Mouse (Mus musculus): ENCODE measurements around the gene Gm7954. TPM values are rescaled to one million over a fixed set of nuclear protein-coding genes. Genes with fewer than 3 reads are reported as not detected.
A peak's percentile ranks its signal among the peaks of the same experiment; 100 is the strongest.
"Not testable (repeated sequence)": the region's sequence is repeated elsewhere in the genome, so short reads cannot be mapped to it uniquely, and the experiment has no call there.

The Gm7954 gene
- polyA plus RNA-seq (2015; fragmentation: Nextera tagmentation; extraction: Ambion mirVana): not detected in 2 replicates

DNA sequence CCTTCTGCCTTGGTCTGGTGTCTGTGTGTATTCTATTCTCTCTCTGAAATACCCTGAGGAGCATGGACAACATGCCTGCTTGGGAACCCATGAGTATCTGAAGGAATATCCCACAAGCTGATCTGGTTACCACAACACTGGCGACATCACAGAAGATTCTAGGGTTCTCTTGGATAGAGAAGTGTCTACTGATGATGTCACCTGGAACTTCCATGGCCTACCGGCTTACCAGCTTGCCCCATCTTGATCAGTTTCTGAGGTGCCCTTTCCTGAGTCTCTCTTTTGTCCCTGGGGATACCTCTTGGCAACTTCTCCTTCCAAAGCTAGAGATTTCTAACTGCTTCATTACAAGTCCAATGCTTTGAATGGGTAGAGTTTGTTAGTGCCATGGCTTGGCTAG, at the start of gene Gm7954:
Gm7954 (minus strand) TSS at position 101 of the 400 bp plus-strand sequence.
- WGBS: no CpG with 5 or more reads among the region's 2 CpGs
- H3K36me3 ChIP-seq; H3K9me3 ChIP-seq (replicated peaks); ATAC-seq (ENCODE audit: insufficient number of reproducible peaks, low FRiP score, low TSS enrichment, low read depth); H3K27ac ChIP-seq (replicated peaks); H3K4me3 ChIP-seq (replicated peaks); H3K9ac ChIP-seq; H3K27me3 ChIP-seq; H3K4me1 ChIP-seq; H3K4me2 ChIP-seq (replicated peaks): not testable (repeated sequence)

DNA sequence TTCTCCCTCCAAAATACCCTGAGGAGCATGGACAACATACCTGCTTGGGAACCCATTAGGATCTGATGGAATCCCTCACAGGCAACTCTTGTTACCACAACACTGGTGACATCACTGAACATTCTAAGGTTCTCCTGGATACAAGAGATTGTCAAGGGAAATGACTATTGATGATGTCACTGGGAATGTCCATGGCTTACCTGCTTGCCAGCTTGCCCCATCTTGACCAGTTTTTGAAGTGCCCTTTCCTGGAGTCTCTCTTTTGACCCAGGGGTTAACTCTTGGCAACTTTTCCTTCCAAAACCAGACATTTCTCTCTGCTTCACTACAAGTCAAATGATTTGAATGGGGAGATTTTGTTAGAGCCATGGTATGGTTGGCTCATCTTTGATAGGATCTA, 36.1 kb upstream of the Gm7954 start, which contains the start of gene Gm3486:
Gm3486 (minus strand) TSS at position 101 of the 400 bp plus-strand sequence.
- H3K4me1 ChIP-seq; H3K27ac ChIP-seq (replicated peaks); H3K4me2 ChIP-seq (replicated peaks); H3K36me3 ChIP-seq; H3K27me3 ChIP-seq; H3K9me3 ChIP-seq (replicated peaks); ATAC-seq (ENCODE audit: insufficient number of reproducible peaks, low FRiP score, low TSS enrichment, low read depth); H3K9ac ChIP-seq; H3K4me3 ChIP-seq (replicated peaks): not testable (repeated sequence)

DNA sequence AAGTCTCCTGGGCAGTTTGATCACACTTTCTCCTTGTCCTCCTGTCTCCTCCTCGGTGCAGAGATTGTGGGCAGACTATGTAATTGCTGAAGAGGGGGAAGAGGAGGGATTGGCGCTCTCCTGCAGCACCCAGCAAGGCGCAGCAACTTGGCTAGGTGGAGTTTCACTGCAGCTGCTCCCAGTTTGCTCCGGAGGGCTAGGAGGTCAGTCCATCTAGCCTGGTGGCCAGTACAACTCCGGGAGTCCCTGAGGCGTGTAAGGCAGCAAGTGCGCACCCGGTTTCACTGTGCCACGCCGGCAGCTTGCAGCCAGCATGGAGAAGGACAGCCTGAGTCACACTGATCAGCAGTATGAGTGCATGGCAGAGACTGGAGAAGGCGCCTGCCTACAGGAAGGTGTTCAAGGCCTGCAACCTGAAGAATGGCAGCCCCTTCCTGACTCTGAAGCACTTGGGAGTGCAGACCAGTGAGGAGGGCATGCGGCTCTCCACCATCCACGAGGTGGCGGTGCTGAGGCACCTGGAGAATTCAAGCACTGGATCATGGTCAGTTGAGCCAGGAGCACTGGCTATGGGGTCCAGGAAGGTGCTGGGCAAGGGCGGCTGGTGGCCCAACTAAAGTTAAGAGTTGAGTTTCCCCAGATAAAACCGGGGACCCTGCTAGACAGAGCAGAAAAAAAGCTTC, 27.8 kb downstream of the Gm7954 start:
- H3K9me3 ChIP-seq (replicated peaks); H3K27ac ChIP-seq (replicated peaks); H3K36me3 ChIP-seq; H3K4me3 ChIP-seq (replicated peaks); H3K9ac ChIP-seq; H3K27me3 ChIP-seq; H3K4me1 ChIP-seq; ATAC-seq (ENCODE audit: insufficient number of reproducible peaks, low FRiP score, low TSS enrichment, low read depth): not testable (repeated sequence)
- H3K4me2 ChIP-seq (replicated peaks): peak overlapping the region; percentile 29
- 20% methylated on average over 12 of the region's 16 CpGs for WGBS

DNA sequence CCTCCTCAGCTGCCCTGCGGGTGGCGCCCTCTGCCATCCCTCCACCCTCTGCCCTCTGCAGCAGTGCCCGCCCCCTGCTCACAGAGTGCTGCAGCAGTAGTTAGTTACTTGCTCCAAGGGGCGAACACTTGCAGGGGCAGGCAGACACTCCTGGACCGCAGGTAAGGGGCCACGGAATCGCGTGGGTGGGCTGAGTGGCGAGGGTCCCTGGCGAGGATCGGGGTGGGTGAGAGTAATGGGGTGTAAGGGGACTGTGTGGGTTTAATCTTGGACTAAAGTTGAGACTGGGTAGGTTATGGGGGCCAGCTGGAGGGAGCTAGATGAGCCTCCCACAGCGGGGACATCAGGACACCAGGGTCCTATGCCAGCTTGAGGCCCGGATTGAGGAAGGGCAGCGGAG, 28.6 kb downstream of the Gm7954 start:
- H3K36me3 ChIP-seq; H3K4me1 ChIP-seq; H3K4me3 ChIP-seq (replicated peaks); H3K27me3 ChIP-seq; ATAC-seq (ENCODE audit: insufficient number of reproducible peaks, low FRiP score, low TSS enrichment, low read depth); H3K9ac ChIP-seq; H3K9me3 ChIP-seq (replicated peaks); H3K27ac ChIP-seq (replicated peaks): not testable (repeated sequence)
- 7% methylated on average over 14 of the region's 14 CpGs for WGBS
- peak overlapping the region; percentile 29; the same call in 1 of the 2 replicates for H3K4me2 ChIP-seq (replicated peaks)

DNA sequence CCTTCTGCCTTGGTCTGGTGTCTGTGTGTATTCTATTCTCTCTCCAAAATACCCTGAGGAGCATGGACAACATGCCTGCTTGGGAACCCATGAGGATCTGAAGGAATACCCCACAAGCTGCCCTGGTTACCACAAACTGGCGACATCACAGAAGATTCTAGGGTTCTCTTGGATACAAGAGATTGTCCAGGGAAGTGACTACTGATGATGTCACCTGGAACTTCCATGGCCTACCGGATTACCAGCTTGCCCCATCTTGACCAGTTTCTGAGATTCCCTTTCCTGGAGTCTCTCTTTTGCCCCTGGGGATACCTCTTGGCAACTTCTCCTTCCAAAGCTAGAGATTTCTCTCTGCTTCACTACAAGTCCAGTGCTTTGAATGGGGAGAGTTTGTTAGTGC, 45.1 kb downstream of the Gm7954 start, which contains the start of gene Gm6482:
Gm6482 (minus strand) TSS at position 101 of the 400 bp plus-strand sequence.
- H3K4me3 ChIP-seq (replicated peaks); H3K27ac ChIP-seq (replicated peaks); H3K36me3 ChIP-seq; H3K9ac ChIP-seq; H3K4me2 ChIP-seq (replicated peaks); ATAC-seq (ENCODE audit: insufficient number of reproducible peaks, low FRiP score, low TSS enrichment, low read depth); H3K4me1 ChIP-seq; H3K27me3 ChIP-seq; H3K9me3 ChIP-seq (replicated peaks): not testable (repeated sequence)
- 80% methylated on average over 1 of the region's 2 CpGs for WGBS

Other genes starting within 250 kb of the Gm7954 start
- gene Gm2832, start 174.7 kb downstream of the Gm7954 start, polyA plus RNA-seq (2015; fragmentation: Nextera tagmentation; extraction: Ambion mirVana): not detected in 2 replicates
- not detected in 2 replicates for gene Gm5798, start 104.9 kb downstream of the Gm7954 start, polyA plus RNA-seq (2015; fragmentation: Nextera tagmentation; extraction: Ambion mirVana)
- gene Gm7945, start 67.1 kb downstream of the Gm7954 start, polyA plus RNA-seq (2015; fragmentation: Nextera tagmentation; extraction: Ambion mirVana): not detected in 2 replicates
- gene Gm6482, start 45.2 kb downstream of the Gm7954 start, polyA plus RNA-seq (2015; fragmentation: Nextera tagmentation; extraction: Ambion mirVana): not detected in 2 replicates
- gene Gm3486, start 36.0 kb upstream of the Gm7954 start, polyA plus RNA-seq (2015; fragmentation: Nextera tagmentation; extraction: Ambion mirVana): not detected in 2 replicates
- not detected in 2 replicates for gene Gm7970, start 102.1 kb upstream of the Gm7954 start, polyA plus RNA-seq (2015; fragmentation: Nextera tagmentation; extraction: Ambion mirVana)
- gene 1700049E17Rik2, start 119.7 kb upstream of the Gm7954 start, polyA plus RNA-seq (2015; fragmentation: Nextera tagmentation; extraction: Ambion mirVana): not detected in 2 replicates
- not detected in 2 replicates for gene Gm3072, start 171.1 kb upstream of the Gm7954 start, polyA plus RNA-seq (2015; fragmentation: Nextera tagmentation; extraction: Ambion mirVana)
- gene Gm3676, start 193.0 kb upstream of the Gm7954 start, polyA plus RNA-seq (2015; fragmentation: Nextera tagmentation; extraction: Ambion mirVana): not detected in 2 replicates
- not detected in 2 replicates for gene Gm8068, start 248.4 kb upstream of the Gm7954 start, polyA plus RNA-seq (2015; fragmentation: Nextera tagmentation; extraction: Ambion mirVana)